ENCODE assay signal across 15 mouse cellular contexts in genomic region chr6:127539226-127539625, GRCm38 (mm10).
"Had no signal": no experiment of that assay in that cellular context is flagged by ENCODE, and none has a peak within 500 bp of the region (broad histone marks: within the 10 kb centered on the region; RNA-seq: fewer than 3 reads in every experiment).

No protein-coding gene starts in this region.

- DNase-seq: gastrocnemius, adult 2 months; gastrocnemius, postnatal 10 days; gastrocnemius, postnatal 36 days; heart, adult 2 months; heart, postnatal 14 days; heart, postnatal 4 days; kidney, adult 18-20 months; kidney, adult 8-10 months; kidney, postnatal 10 days; kidney, postnatal 4 days; liver had no signal

- ATAC-seq: hindbrain, embryonic 16.5 days; inflammation-experienced regulatory T-cells, adult 6 months; intestine, embryonic 15.5 days; intestine, postnatal 0 days had no signal
